Mouse (Mus musculus) common myeloid progenitor, adult 5-6 weeks (primary cell): ENCODE results near the gene Cks1b. TPM values are rescaled to one million over a fixed set of nuclear protein-coding genes. Genes with fewer than 3 reads are reported as not detected.

Source experiments
- ATAC-seq: replicated peaks from 2 replicates; pipeline ENCODE4 v1.8.0; 2016; ENCODE audit warnings: low read depth, mild to moderate bottlenecking, moderate TSS enrichment, inconsistent platforms; ENCODE audit not compliant: poor library complexity, severe bottlenecking
- total RNA-seq: library from RNA; stranded (forward); fragments of 200-1000, 187-1606 nt; gene quantifications from 2 replicates; pipeline ENCODE4 v1.2.3, GENCODE M21; 2017

Cks1b gene
- total RNA-seq, 1 experiment from 2014 or later: 151 TPM

DNA sequence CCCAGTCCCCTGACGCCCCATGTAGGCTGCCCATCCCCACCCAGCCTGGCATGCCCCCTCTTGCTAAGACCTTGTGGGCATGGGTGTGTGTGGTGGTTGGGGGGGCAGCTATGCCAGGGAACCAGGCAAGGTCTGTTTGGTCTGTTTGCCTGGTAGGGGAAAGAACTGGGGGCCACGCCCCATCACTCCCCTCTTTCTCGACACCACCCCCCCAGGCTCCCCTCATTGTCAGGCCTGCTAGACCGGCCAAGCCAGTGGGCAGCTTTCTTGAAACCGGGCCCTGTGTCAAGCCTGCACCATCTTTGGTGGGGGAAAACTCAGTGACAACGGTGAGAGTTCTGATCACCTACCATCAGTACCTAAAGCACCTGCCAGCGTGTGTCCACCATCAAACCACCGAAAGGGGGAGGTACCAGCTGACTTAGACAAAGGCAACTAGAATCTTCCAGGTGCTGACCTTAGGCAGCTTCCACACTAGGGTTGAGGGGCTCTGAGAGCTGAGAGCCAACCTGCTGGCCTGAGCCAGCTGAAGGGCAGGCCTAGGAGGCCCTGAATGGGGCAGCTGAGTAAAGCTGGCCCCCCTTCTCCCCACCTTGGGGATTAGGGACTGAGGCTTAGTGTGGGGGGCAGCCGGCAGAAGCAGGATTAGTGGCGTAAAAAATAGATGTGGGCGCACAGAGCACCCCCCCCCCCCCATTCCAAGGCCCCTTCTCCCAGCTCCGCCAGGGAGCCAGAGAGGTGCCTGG, 33.7 kb downstream of the Cks1b start:
- no peak for ATAC-seq

DNA sequence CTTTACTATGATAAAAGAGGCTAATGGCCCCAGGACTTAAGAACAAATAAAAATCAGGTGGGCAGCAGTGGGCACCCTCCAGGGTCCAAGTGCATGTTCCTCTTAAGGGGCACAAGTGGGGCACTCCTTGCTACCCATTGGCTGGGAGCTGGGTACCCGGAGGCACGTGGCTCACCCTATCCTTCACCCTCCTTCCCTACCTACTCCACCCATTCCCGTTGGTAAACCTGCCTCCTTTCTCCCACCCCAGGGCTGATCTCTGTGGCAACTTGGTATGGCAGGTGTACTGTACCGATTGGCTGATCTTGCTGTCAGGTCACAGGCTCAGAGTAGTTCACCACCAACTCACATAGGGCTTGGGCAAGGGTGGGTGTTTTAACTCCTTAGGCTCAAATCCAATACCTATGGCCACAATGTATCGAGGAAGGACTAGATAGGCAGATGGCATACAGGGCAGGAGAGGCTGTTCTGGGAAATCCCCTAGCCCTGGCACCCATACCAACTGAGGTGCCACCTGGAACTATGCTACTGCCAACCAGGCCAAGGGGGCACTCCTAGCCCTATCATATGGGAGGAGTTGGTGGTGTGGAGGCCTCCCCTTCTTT, 34.4 kb downstream of the Cks1b start:
- no peak for ATAC-seq

DNA sequence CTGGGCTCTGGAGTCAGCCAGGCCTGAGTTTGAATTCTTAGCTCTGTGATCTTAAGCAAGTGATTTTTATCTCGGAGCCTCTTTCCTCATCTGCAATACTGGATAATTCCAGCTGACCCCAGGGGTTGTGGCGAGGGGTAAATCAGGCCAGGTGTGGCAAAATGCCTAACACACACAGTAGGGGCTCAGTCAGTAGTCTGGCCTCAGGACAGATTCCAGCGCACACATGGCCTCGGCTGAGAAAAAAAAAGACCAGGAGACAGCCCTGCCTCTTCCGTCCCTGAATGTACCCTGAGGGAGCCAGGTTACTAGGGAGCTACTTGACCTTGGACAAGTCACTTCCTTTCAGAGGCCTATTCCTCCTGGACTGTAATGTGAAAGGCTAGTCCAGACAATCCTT, 35.2 kb downstream of the Cks1b start:
- ATAC-seq: no peak

DNA sequence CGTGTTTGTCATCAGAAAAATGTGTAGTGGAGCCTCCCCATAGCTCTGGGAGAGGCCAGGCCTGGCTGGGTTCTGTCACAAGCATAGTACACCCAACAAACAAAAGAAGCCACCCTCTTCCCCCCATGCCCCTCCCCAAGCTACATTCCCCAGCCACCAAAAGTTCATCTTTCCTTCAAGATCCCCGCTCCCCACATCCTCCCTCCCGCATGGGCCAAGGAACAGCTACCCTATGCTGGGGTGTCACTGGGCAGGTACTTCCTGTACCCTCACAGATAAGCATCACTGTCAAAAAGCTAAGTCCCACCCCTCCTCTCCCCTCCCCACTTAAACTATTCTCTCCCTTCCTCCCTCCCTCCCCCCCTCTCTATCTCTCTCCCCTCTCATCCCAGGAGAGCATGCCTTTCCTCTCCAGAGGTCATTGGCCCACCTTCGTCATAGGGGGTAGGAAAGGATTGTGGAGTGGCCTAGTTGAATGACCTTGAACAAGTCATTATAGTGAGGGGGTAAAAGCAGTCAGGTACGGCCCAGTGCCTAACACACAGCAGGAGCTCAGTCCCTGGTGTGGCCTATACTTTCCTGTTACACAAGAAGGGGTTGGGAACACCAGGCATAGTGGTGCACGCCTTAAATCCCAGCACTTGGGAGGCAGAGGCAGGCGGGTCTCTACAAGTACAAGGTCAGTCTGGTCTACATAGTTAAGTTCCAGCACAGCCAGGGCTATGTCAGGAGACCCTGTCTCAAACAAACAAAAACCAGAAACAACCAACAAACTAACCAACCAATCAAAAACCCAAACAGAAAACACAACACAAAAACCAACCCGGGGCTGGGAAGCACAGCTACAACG, 35.9 kb downstream of the Cks1b start:
- no peak for ATAC-seq

DNA sequence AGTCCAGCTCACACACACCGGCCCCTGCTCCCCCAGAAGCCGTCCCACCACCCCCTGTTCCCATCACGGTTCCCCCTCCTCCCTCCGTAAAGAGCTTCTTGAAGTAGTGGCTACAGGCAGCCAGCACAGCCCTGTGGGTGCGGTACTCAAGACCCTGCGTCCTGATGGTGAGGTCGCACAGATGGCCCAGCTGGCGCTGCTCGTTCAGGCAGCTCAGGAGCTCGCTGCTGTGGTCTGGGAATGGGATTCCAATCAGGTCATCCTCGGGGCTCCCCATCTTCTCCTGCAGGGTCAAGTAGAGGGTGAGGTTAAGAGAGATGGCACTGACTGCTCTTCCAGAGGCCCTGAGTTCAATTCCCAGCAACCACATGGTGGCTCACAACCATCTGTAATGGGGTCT, 37.0 kb downstream of the Cks1b start:
- no peak for ATAC-seq

DNA sequence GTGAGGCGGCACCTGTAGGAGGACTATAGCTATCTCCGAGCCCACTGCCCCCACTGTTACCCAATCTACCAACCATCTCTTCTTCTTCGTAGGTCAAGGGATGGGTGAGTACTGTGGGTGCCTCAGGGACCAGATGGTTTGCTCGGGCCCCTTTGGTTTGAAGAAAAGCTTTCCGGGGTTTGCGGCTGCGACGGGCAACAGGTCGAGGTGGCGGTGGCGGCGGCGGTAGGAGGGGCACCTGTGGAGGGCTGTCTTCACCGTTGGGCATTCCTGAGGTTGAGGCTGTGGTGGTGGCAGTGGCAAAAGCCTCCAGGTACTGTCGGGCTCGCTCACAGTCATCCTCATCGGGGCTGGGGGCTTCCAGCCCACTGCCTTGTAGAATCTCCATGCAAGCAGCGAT, 37.5 kb downstream of the Cks1b start:
- ATAC-seq: no peak

DNA sequence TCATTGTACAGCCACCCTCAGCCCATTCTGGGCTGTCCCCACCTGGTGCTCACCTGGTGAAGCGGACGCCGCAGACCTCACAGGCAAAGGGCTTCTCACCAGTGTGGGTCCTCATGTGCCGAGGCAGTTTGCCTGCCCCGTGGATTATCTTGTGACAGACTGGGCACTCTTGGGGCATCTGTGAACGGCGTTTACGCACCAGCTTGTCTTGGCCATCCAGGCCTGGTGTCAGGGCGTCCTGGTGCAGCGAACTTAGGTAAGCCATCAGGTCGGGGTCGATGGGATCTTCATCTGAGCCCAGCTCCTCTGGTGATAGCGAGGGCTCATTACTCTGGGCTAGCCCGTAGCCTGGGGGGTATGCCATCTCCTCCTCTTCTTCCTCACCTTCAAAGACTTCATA, 37.9 kb downstream of the Cks1b start:
- no peak for ATAC-seq

DNA sequence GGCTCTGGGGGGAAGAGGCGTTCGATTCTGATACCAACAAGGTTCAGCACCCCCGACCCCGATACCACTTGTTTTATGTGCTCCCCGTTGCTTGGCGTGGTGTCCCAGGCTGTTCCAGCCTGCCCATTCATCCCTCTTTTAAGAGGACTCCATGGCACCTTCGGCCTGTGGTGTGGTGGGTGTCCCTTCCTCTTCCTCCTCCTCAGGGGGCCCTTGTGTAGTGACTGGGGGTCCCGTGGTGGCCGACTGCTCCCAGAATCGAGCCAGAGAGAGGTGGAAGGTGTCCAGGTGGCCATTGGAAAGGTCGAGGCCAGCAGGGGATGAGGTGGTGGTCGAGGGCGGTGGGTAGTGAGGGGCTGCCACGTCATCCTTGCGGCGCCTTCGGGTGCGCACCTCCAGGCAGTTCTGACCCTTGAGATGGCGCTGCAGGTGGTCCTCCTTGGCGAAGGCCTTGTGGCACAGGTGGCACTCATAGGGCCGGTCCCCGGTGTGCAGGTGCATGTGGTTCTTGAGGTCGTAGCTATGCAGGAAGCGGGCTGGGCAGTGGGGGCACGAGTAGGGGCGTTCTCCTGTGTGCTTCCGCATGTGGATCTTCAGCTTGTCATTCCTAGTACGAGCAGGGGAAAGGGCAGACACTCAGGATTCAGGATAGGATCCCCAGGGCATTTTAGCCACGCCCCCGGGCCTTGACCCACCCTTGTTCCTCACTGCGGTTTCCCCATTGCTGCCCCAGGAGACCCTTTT, 38.6 kb downstream of the Cks1b start:
- no peak for ATAC-seq

DNA sequence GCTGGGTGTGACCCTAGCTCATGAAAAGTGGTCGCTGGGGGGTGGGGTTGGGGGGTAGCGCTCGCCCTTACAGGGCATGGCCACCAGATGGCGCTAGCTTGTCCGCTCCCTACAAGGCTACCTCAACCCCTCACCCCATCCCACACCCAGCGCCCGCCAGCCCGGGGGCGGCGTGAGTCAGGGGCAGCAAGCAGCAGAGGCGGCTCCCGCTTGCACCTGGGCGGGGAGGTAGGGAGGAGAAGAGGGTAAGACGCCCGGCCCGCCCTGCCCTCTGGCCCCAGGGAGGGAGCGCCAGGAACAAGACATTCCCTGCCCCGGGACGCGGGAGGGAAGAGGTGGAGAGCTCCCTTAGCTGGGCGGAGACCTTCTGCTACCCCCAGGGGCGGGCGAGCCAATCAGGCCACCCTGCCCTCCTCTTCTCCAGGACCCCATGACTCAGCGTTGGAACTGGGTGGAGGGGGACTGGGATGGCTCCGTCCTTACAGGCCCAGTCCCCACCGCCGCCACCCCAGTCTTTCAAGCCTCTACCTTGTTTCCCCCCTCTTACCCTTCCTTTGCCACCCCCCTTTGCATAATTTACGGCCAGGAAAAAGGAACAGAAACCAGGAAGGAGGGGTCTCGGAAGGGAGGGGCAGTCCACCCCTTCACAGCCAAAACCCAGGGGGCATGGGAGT, 39.7 kb downstream of the Cks1b start:
- ATAC-seq: peak; percentile 84

DNA sequence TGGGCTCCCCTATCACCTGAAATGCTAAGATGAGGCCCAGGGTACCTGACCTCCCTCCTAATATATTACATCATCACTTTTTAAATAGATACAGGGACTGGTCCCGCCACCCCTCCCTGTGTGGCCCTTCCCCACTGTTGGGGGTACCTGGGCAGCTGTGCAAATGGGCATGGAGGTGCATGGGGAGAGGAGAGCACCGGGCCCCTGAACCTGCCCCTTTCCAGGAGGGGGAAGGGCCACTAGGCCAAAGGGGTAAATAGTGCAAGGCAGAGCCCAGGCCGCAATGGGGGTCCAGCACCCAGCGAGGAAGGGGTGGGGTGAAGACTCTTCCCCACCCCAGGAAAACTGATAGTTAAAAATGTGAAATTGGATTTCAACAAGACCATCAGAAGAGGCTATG, 40.4 kb downstream of the Cks1b start:
- ATAC-seq: no peak

DNA sequence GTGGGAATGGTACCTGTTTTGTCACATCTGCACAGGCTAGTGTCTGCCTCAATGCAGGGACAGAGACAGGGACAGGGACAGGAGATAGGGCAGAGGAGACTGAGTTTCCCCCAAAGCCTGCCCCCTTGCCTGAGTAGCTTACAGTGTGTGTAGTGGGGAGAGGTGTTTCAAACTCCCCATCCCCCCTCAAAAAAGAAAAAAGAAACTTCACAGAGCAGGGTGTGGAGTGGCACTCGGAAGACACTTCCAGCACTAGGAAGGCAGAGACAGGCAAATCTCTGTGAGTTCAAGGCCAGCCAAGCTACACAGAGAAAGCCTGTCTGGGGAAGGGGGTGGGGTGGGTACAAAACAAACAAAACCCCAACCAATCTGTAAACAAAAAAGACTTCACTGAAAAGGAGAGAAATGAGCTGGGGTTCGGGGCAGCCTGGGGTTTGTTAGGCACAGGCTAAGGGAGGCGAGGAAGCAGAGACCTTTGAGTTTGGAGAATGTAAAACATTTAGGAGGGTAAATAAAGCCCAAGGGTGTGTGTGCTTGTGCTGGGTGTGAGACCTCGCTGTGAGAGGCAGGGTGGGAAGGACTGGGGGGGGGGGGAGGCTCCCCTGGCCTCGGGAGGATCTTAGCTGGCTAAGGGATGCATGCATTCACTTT, 44.5 kb downstream of the Cks1b start:
- ATAC-seq: no peak

DNA sequence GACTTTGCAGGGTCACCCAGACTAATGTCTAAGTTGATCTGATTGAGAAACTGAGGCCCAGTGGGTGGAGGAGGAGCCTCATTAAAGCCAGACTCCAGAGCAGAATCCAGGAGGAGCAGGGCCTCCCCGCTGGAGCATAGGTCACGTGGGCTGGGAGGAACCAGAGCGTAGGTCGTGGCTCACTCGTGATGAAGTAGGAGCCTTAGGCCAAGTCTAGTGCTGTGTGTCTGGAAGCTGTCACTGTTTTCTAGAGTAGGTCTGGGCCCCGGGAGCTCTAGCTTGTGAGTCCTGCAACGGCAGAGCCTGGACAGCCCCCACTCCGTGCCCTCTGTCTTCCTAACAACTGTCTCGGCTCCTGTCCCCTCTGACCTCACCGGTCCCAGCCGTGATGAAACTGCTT, 50.8 kb downstream of the Cks1b start:
- ATAC-seq: no peak

DNA sequence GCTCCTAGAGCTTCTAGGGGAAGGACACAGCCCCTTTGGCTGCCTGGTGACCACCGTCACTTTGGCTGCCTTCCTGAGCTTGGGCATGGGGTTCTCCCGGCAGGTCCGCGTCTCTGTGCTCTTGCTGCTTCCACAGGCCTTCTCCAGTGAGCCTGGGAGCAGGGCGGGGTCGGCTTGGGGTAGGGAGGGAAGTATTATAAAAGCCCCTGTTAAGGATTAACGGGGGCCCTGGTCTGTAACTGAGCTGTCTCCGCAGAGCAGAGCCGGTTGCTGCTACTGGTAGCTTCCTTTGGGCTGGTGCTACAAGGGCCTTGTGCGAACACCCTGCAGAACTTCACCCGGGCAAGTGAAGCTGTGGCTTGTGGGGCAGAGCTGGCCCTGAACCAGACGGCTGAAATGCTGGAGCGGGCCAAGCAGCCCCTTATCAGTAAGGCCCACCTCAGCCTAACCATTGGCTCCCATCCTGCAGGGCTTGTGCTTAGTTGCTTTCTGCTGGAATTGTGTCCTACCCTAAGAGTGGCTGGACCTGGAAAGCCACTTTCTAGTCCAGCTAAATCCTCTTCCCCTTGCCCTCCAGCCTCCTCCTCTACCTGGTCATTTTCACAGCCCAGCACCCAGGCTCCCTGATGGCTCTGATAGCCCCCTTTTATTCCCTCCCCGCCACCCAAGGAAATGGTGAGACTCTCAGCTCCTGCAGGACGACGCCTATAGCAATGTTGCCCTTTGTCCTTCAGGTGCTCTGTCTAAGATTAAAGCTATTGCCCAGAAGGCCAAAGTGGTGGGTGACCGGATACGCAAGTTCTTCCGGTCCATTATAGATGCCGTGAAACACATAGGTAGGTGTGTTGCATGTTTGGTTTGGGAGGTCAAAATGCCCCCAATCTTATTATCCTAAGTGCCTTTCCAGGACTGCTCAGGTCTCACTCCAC, 52.4 kb downstream of the Cks1b start:
- ATAC-seq: no peak

Other genes starting within 250 kb of the Cks1b start
- gene Scamp3, start 240.9 kb downstream of the Cks1b start, total RNA-seq: 29.2 and 46.9 TPM in 2 replicates
- 4.5 and 8.6 TPM in 2 replicates for gene Fam189b, start 235.2 kb downstream of the Cks1b start, total RNA-seq
- gene Gba, start 215.5 kb downstream of the Cks1b start, total RNA-seq: 37.8 and 41.5 TPM in 2 replicates
- gene Thbs3, start 203.2 kb downstream of the Cks1b start, total RNA-seq: 0.09 TPM in 1 of 2 replicates, not detected in the other
- 81.9 and 104 TPM in 2 replicates for gene Mtx1, start 191.3 kb downstream of the Cks1b start, total RNA-seq
- gene Muc1, start 189.3 kb downstream of the Cks1b start, total RNA-seq: 0.29 TPM in 1 of 2 replicates, not detected in the other
- gene Krtcap2, start 172.4 kb downstream of the Cks1b start, total RNA-seq: 142 and 159 TPM in 2 replicates
- gene Trim46, start 172.1 kb downstream of the Cks1b start, total RNA-seq: 0.49 and 7.1 TPM in 2 replicates
- 63.6 and 66.6 TPM in 2 replicates for gene Dpm3, start 159.0 kb downstream of the Cks1b start, total RNA-seq
- gene Slc50a1, start 147.8 kb downstream of the Cks1b start, total RNA-seq: 32.5 and 65.3 TPM in 2 replicates
- gene Efna1, start 137.2 kb downstream of the Cks1b start, total RNA-seq: not detected in 2 replicates
- not detected in 2 replicates for gene Efna3, start 95.4 kb downstream of the Cks1b start, total RNA-seq
- 1.7 and 3.8 TPM in 2 replicates for gene Efna4, start 80.4 kb downstream of the Cks1b start, total RNA-seq
- gene Adam15, start 68.4 kb downstream of the Cks1b start, total RNA-seq: 34.0 and 35.2 TPM in 2 replicates
- not detected in 2 replicates for gene Dcst2, start 56.4 kb downstream of the Cks1b start, total RNA-seq
- gene Dcst1, start 53.1 kb downstream of the Cks1b start, total RNA-seq: 0.09 TPM in 1 of 2 replicates, not detected in the other
- gene Zbtb7b, start 23.6 kb downstream of the Cks1b start, total RNA-seq: 5.0 and 5.3 TPM in 2 replicates
- gene Lenep, start 15.6 kb downstream of the Cks1b start, total RNA-seq: 1.6 TPM in 1 of 2 replicates, not detected in the other
- 7.1 and 12.0 TPM in 2 replicates for gene Flad1, start 6.5 kb downstream of the Cks1b start, total RNA-seq
- gene Shc1, start 60 bp upstream of the Cks1b start, total RNA-seq: 28.2 and 41.0 TPM in 2 replicates
- 13.5 and 13.9 TPM in 2 replicates for gene Pygo2, start 11.8 kb upstream of the Cks1b start, total RNA-seq
- 13.6 and 21.3 TPM in 2 replicates for gene Pbxip1, start 18.3 kb upstream of the Cks1b start, total RNA-seq
- 20.7 and 22.1 TPM in 2 replicates for gene Pmvk, start 36.2 kb upstream of the Cks1b start, total RNA-seq
- gene Kcnn3, start 101.8 kb upstream of the Cks1b start, total RNA-seq: not detected in 2 replicates